Mouse (Mus musculus): Measurements from ENCODE around the gene Ptprg.

Gene Ptprg

GRCm38 (mm10) chr14:11553273-11553665, at the start of gene Ptprg:
TSS of gene Ptprg (plus strand) at chr14:11553532.
- DNase-seq (ENCODE audit: low spot score in 2 of 2) = peak; percentile 66 to 87

GRCm38 (mm10) chr14:11503803-11504365, 49.4 kb upstream of the Ptprg start:
- no peak for DNase-seq (ENCODE audit: low spot score in 2 of 2)

GRCm38 (mm10) chr14:11510173-11510572, 43.2 kb upstream of the Ptprg start:
- no peak for DNase-seq (ENCODE audit: low spot score in 2 of 2)

- no peak for DNase-seq (ENCODE audit: low spot score in 2 of 2)
Measured at GRCm38 (mm10) chr14:11519171-11519570, 34.2 kb upstream of the Ptprg start.

- no peak for DNase-seq (ENCODE audit: low spot score in 2 of 2)
Measured at GRCm38 (mm10) chr14:11523052-11523451, 30.3 kb upstream of the Ptprg start.

DNA sequence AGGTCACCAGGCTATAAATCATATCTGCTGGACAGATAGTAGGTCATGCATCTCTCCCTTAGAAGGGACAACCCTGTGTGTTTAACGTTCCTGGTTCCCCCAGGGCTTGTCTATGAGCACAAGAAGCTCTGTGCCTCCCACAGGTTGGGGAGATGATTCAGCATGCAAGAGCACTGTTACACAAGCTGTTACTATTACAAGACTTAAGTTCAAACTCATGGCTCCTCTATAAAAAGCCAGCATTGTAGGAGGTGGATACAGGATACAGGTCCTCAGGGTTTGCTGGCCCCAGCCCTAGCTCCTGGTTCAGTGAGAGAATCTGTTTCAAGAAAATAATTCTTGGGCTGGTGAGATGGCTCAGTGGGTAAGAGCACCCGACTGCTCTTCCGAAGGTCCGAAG, 23.7 kb upstream of the Ptprg start:
- DNase-seq (ENCODE audit: low spot score in 2 of 2) = no peak

DNA sequence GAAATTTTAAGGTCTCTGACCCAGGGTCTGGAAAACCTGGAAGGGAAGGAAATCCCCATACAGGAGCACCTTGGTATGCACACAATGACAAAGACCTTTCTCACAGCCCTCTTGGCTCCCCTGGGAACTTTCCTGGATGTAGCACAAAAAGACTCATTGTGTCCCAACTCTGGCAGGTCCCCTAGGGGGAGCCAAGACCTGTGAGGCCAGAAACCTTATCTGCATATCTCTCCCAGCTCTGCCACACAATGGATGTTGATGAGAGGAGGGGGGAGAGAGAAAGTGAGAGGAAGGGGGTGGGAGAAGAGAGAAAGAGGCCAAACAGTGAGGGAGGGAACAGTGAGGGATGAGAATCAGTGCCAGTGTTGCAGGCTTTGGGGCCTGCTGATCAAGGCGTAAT, 18.9 kb upstream of the Ptprg start:
- DNase-seq (ENCODE audit: low spot score in 2 of 2) = no peak

DNA sequence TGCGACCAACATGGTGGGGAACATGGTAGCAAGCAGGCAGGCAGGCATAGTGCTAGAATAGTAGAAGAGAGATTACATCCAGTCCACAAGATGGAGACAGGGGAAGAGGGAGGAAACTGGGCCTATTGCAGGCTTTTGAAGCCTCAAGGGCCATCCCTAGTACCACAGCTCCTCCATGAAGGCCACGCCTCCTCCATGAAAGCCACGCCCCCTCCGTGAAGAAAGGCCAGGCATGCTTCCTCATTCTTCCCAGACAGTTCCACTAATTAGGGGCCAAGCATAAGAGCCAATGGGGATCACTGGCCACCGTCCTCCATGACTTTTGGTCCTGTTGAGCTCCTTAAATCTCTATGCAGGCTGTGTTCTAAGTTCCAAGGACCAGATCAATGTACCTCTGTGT, 17.2 kb upstream of the Ptprg start:
- DNase-seq (ENCODE audit: low spot score in 2 of 2) = no peak

DNA sequence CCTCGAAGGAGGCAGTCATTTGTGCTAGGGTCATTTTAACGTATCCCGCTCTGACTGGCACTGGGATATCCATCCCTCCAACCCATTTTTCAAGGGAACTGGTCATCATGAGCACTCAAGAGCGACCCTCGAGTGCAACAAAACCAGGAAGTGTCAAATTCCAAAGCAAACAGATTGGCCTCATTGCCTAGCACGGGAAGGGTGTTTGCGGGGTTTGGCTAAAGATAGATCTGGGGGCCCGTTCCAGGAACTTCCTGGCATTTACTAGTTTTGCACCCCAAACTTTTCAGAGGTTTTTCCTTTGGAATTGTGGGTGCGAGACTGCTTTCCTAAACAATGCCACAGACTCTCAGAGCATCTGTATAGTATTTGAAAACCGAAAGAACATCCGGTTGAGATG, 1.4 kb upstream of the Ptprg start:
- no peak for DNase-seq (ENCODE audit: low spot score in 2 of 2)

DNA sequence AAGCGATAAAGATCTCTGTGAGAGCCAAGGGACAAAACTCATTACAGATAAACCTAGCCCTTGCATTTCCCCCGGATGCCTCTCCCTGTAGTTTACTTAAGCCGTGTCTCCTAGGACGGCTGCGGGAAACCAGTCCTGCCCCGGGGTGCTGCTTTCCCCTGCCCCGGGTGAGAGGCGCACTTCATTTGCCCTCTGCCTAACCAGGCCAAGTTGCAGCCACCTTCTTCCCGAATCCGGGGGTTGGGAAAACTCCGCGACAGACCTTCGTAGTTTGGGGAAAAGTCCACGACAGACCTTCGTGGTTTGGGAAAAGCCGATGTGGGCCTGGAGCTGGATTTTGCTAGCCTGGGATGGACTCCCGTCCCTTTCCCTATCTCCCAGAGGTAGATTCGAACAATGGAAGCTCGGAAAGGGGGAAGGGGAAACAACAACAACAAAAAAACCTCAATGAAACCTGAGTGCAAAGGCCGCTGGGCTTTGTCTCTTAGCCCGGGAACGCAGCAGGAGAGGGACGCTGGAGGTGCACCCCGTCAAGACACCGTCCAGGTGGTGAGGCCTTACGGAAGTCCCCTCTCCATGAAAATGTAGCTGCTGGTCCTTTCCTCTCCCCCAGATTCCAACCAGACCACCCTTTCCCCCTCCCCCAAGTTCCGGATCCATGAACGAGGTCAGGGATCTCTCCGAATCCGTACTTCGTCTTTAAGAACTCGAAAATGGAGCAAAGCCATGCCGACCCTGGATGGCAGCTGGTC, 635 bp upstream of the Ptprg start:
- no peak for DNase-seq (ENCODE audit: low spot score in 2 of 2)

- DNase-seq (ENCODE audit: low spot score in 2 of 2) = peak in 1 of 2 experiments; percentile 21
Measured at GRCm38 (mm10) chr14:11553679-11554305, 460 bp downstream of the Ptprg start.

DNA sequence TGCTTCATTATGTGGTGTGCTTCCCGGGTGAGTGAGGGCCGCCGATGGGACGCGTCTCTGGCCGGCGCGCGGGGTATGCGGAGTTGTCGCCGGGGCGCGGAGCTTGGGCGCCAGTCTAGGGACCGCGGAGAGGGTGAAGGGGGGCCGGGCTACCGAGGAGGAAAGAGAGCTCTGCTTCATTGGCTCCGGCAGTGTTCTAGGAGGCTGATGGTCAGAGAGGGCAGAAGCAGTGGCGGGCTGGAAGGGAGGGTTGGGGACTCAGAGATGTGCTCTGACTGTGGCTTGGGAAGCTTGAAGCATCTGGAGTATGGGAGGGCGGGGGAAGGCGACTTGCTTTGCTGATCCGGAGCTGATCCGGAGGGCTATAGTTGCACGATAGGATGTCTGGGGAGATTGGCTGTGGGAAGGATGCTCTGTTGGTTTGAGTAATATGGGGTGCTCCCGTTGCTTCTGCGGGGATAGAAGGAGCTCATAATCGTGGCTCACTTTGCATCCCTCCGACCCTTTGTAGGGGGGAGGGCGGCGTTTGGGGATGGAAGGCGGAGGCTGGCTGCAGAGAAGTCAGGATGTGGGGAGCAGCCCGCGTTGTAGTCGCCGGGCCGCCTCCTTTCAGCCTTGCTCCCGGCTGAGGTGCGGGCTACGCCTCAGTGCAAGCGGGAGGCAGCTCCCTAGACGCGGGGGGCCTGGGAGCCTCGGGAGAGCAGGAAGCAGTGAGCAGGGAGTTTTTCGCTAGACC, 1.1 kb downstream of the Ptprg start:
- peak in 1 of 2 experiments; percentile 51 for DNase-seq (ENCODE audit: low spot score in 2 of 2)

- no peak for DNase-seq (ENCODE audit: low spot score in 2 of 2)
Measured at GRCm38 (mm10) chr14:11555061-11555501, 1.7 kb downstream of the Ptprg start.

GRCm38 (mm10) chr14:11555521-11556355, 2.4 kb downstream of the Ptprg start:
- DNase-seq (ENCODE audit: low spot score in 2 of 2) = peak in 1 of 2 experiments; percentile 48

- peak in 1 of 2 experiments; percentile 78 for DNase-seq (ENCODE audit: low spot score in 2 of 2)
Measured at GRCm38 (mm10) chr14:11556356-11557130, 3.2 kb downstream of the Ptprg start.

GRCm38 (mm10) chr14:11558496-11558895, 5.2 kb downstream of the Ptprg start:
- DNase-seq (ENCODE audit: low spot score in 2 of 2) = no peak

DNA sequence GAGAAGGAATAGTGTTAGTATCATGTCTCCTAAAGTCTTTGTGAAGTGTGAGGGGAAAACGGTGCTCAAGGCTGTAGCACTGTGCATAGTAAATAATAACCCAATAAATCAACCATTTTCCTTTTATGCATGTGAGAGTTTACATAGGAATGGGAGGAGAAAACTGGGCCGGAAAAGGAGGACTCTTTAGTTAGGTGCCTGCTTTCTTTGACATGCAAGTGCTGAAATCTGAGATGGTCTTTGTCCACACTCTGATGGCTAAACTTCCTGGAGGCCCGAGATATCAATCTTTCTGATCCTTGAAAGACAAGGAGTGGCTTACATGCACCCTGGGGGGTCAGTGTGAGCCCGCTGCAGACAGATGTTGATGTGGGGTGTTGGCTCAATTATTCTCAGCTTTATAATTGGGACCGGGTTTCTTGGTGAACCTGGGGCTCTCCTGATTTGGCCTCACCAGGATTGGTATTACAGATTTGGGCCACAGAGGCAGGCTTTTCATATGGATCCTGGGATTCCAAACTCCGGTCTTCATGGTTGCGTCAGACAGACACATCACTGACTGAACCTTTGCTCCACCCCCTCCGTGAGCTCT, 7.4 kb downstream of the Ptprg start:
- DNase-seq (ENCODE audit: low spot score in 2 of 2) = no peak

DNA sequence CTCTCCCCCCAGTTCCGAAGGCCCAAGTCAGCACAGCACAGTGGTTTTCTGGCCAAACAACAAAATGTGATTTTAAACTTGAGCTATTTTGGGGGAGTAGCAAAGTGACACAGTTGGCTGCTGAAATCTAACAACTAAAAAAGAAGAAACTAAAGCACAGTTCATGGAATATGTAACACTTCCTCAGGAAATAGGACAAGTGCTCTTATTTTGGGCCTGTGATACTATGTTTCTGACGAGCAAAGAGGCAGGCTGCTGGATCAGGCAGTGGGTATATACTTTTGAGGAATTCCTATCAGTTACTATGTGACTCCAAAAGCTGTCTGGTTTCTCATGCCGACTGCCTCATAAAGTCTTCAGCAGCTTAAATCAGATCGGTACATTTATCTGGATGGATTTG, 8.1 kb downstream of the Ptprg start:
- DNase-seq (ENCODE audit: low spot score in 2 of 2) = no peak

DNA sequence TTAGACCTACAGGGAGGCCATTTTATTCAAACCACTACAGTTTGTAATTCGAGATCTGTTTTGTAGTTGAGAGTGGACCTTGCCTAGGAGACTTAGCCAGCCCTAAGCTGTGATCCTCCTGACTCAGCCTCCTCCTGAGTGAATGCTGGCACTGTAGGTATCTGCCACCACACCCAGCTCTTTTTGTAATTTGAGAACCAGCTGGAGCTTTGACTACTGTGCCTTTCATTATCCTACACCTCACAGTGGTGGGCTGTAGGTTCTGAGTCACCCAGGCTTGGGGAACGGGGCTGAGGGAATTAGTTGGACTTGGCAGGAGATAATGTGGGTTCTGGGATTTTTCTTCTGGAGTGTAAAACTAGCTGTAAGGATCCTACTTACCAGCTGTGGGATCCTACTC, 9.5 kb downstream of the Ptprg start:
- DNase-seq (ENCODE audit: low spot score in 2 of 2) = peak in 1 of 2 experiments; percentile 50

DNA sequence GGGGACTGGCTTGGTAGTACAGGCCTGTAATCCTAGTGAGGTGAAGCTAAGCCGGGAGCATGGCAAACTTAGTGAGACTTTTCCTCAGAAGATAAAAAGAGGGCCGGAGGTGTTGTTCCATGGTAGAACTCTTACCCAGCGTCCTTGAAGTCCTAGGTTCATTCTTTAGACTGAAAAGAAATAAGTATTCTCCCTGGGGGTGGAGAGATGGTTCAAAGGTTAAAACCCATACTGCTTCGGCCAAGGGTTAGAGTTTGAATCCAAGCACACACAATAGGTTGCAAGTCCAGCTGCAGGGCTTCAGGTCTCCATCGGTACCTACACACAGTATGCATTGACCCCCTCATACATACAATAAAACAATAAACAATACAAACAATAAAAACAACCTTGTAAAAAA, 10.3 kb downstream of the Ptprg start:
- no peak for DNase-seq (ENCODE audit: low spot score in 2 of 2)
